20 mouse cellular contexts compared by ENCODE assay signal in the genomic region with DNA sequence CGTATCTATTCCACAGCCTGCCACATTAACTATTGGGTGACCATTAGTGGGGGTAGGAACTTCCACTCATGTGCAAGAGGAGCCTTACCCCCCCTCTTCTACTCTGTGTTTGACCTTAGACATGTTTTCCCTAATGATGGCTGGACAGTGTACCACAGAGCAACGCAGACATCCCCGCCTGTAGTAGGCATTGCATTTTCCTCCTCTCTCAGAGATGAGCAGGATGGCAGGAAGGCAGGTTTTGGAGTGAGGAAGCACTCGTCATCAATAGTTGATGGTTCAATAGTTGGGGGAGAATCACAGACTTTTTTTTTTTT. TPM values are rescaled to one million over a fixed set of nuclear protein-coding genes. Genes with fewer than 3 reads are reported as not detected.
DNase-seq lines count a peak whose midpoint lies in the region; ATAC-seq lines count a peak whose summit lies in the region.
"Had no signal": no experiment of that assay in that cellular context is flagged by ENCODE, and none has a peak within 500 bp of the region (broad histone marks: within the 10 kb centered on the region; RNA-seq: fewer than 3 reads in every experiment).

No protein-coding gene starts in this region.

- H3K4me1 ChIP-seq in hindbrain, embryonic 11.5 days (replicated peaks; ENCODE audit: control insufficient read depth, insufficient read depth, low read length) = no peaks in the 10 kb centered on the region
- peaks cover 8% of the 10 kb centered on the region; the same call in 1 of the 2 replicates for H3K4me1 ChIP-seq in hindbrain, embryonic 10.5 days (replicated peaks)
- no peaks in the 10 kb centered on the region for H3K4me1 ChIP-seq in midbrain, embryonic 11.5 days (ENCODE audit: control insufficient read depth, insufficient read depth, low read length)
- H3K4me1 ChIP-seq in midbrain, embryonic 10.5 days = peaks cover 8% of the 10 kb centered on the region; the same call in 1 of the 2 replicates
- peaks cover 19% of the 10 kb centered on the region for H3K4me1 ChIP-seq in neural tube, embryonic 13.5 days (replicated peaks)
- peaks cover 6% of the 10 kb centered on the region for H3K4me1 ChIP-seq in neural tube, embryonic 15.5 days
- H3K4me1 ChIP-seq: embryonic facial prominence, embryonic 15.5 days; heart, embryonic 10.5 days had no signal

- no peak overlapping the region for H3K4me3 ChIP-seq in hindbrain, embryonic 11.5 days (ENCODE audit: low read depth, low read length)
- no peak overlapping the region for H3K4me3 ChIP-seq in hindbrain, embryonic 10.5 days
- no peak overlapping the region for H3K4me3 ChIP-seq in midbrain, embryonic 11.5 days (ENCODE audit: low read depth, low read length)
- no peak overlapping the region for H3K4me3 ChIP-seq in midbrain, embryonic 10.5 days
- no peak overlapping the region for H3K4me3 ChIP-seq in neural tube, embryonic 13.5 days
- no peak overlapping the region for H3K4me3 ChIP-seq in neural tube, embryonic 15.5 days (replicated peaks)
- H3K4me3 ChIP-seq: embryonic facial prominence, embryonic 15.5 days; erythroblast, embryonic 14.5 days; forebrain, embryonic 10.5 days; gastrocnemius, adult 2 months; heart, embryonic 10.5 days had no signal

- no peaks in the 10 kb centered on the region for H3K27me3 ChIP-seq in hindbrain, embryonic 11.5 days (ENCODE audit: control insufficient read depth, insufficient read depth, low read length)
- no peaks in the 10 kb centered on the region for H3K27me3 ChIP-seq in hindbrain, embryonic 10.5 days (ENCODE audit: insufficient read depth, poor library complexity, severe bottlenecking)
- H3K27me3 ChIP-seq in midbrain, embryonic 11.5 days (ENCODE audit: control insufficient read depth, insufficient read depth, low read length) = no peaks in the 10 kb centered on the region
- no peaks in the 10 kb centered on the region for H3K27me3 ChIP-seq in midbrain, embryonic 10.5 days (ENCODE audit: low read depth, poor library complexity, severe bottlenecking)
- no peaks in the 10 kb centered on the region; the same call in 1 of the 2 replicates for H3K27me3 ChIP-seq in neural tube, embryonic 13.5 days
- H3K27me3 ChIP-seq in neural tube, embryonic 15.5 days (replicated peaks) = no peaks in the 10 kb centered on the region
- H3K27me3 ChIP-seq: embryonic facial prominence, embryonic 15.5 days had no signal

- H3K9me3 ChIP-seq in hindbrain, embryonic 11.5 days (ENCODE audit: control insufficient read depth, low read length) = no peaks in the 10 kb centered on the region
- H3K9me3 ChIP-seq in hindbrain, embryonic 10.5 days = no peaks in the 10 kb centered on the region
- H3K9me3 ChIP-seq in midbrain, embryonic 11.5 days (ENCODE audit: control insufficient read depth, low read length) = no peaks in the 10 kb centered on the region
- H3K9me3 ChIP-seq in midbrain, embryonic 10.5 days (replicated peaks) = no peaks in the 10 kb centered on the region
- H3K9me3 ChIP-seq in neural tube, embryonic 13.5 days = no peaks in the 10 kb centered on the region
- H3K9me3 ChIP-seq in neural tube, embryonic 15.5 days (replicated peaks) = no peaks in the 10 kb centered on the region
- H3K9me3 ChIP-seq: embryonic facial prominence, embryonic 15.5 days; forebrain, embryonic 10.5 days; heart, embryonic 10.5 days had no signal

- H3K36me3 ChIP-seq in hindbrain, embryonic 11.5 days (ENCODE audit: control insufficient read depth, insufficient read depth, low read length) = no peaks in the 10 kb centered on the region
- H3K36me3 ChIP-seq in hindbrain, embryonic 10.5 days = no peaks in the 10 kb centered on the region
- no peaks in the 10 kb centered on the region for H3K36me3 ChIP-seq in midbrain, embryonic 11.5 days (ENCODE audit: control insufficient read depth, insufficient read depth, low read length)
- no peaks in the 10 kb centered on the region for H3K36me3 ChIP-seq in midbrain, embryonic 10.5 days
- no peaks in the 10 kb centered on the region for H3K36me3 ChIP-seq in neural tube, embryonic 13.5 days
- no peaks in the 10 kb centered on the region for H3K36me3 ChIP-seq in neural tube, embryonic 15.5 days
- H3K36me3 ChIP-seq: embryonic facial prominence, embryonic 15.5 days; forebrain, embryonic 10.5 days; heart, embryonic 10.5 days had no signal

- H3K27ac ChIP-seq in hindbrain, embryonic 11.5 days (ENCODE audit: low read depth, low read length) = peak overlapping the region; percentile 8; the same call in 1 of the 2 replicates
- no peak overlapping the region; the same call in 1 of the 2 replicates for H3K27ac ChIP-seq in hindbrain, embryonic 10.5 days
- no peak overlapping the region for H3K27ac ChIP-seq in midbrain, embryonic 11.5 days (ENCODE audit: low read depth, low read length)
- no peak overlapping the region for H3K27ac ChIP-seq in midbrain, embryonic 10.5 days (replicated peaks)
- H3K27ac ChIP-seq in neural tube, embryonic 13.5 days (replicated peaks) = peak overlapping the region; percentile 39
- no peak overlapping the region for H3K27ac ChIP-seq in neural tube, embryonic 15.5 days (replicated peaks)
- H3K27ac ChIP-seq: embryonic facial prominence, embryonic 15.5 days; forebrain, embryonic 10.5 days; gastrocnemius, adult 2 months; heart, embryonic 10.5 days had no signal

- no peak for DNase-seq in hindbrain, embryonic 11.5 days (ENCODE audit: low spot score)
- DNase-seq in hindbrain, embryonic 10.5 days (ENCODE audit: low spot score) = no peak
- no peak for DNase-seq in midbrain, embryonic 11.5 days (ENCODE audit: low spot score, missing footprints)
- DNase-seq in midbrain, embryonic 10.5 days (ENCODE audit: low spot score) = no peak
- DNase-seq: adrenal gland, adult 2 months; adrenal gland, postnatal 25 days; cerebellum, adult 18-20 months; cerebellum, adult 9-11 months; cerebellum, postnatal 36 days; gastrocnemius, adult 2 months; gastrocnemius, postnatal 36 days; heart, adult 18-20 months; heart, postnatal 10 days had no signal

- ATAC-seq in hindbrain, embryonic 11.5 days (ENCODE audit: low FRiP score) = peak; percentile 71; the same call in 1 of the 2 replicates
- peak; percentile 22; the same call in 1 of the 2 replicates for ATAC-seq in midbrain, embryonic 11.5 days (ENCODE audit: low FRiP score)
- peak; percentile 58 for ATAC-seq in neural tube, embryonic 13.5 days (ENCODE audit: low read depth)
- no peak for ATAC-seq in neural tube, embryonic 15.5 days (ENCODE audit: low FRiP score)
- ATAC-seq: inflammation-experienced regulatory T-cells, adult 6 months had no signal

- no peak overlapping the region for H3K4me2 ChIP-seq in hindbrain, embryonic 11.5 days (replicated peaks; ENCODE audit: low read depth, low read length)
- no peak overlapping the region for H3K4me2 ChIP-seq in midbrain, embryonic 11.5 days
- H3K4me2 ChIP-seq in neural tube, embryonic 13.5 days = no peak overlapping the region
- no peak overlapping the region for H3K4me2 ChIP-seq in neural tube, embryonic 15.5 days
- H3K4me2 ChIP-seq: embryonic facial prominence, embryonic 15.5 days had no signal

- WGBS in hindbrain, embryonic 11.5 days = 68% methylated on average over 4 of the region's 4 CpGs
- 82% methylated on average over 4 of the region's 4 CpGs for WGBS in hindbrain, embryonic 10.5 days
- 75% methylated on average over 4 of the region's 4 CpGs for WGBS in midbrain, embryonic 11.5 days
- WGBS in midbrain, embryonic 10.5 days = 87% methylated on average over 4 of the region's 4 CpGs
- WGBS in neural tube, embryonic 13.5 days = 56% methylated on average over 4 of the region's 4 CpGs
- 65% methylated on average over 4 of the region's 4 CpGs for WGBS in neural tube, embryonic 15.5 days

- no peak overlapping the region for H3K9ac ChIP-seq in hindbrain, embryonic 11.5 days (ENCODE audit: low read depth, low read length)
- no peak overlapping the region for H3K9ac ChIP-seq in midbrain, embryonic 11.5 days (ENCODE audit: low read length)
- no peak overlapping the region for H3K9ac ChIP-seq in neural tube, embryonic 13.5 days
- H3K9ac ChIP-seq in neural tube, embryonic 15.5 days (replicated peaks) = no peak overlapping the region
- H3K9ac ChIP-seq: embryonic facial prominence, embryonic 15.5 days had no signal

RNA-seq across cellular contexts. Expression of a gene that starts 52.1 kb away (rescaled TPM):
- polyA plus RNA-seq in hindbrain, embryonic 11.5 days (2014; fragmentation: Nextera tagmentation; extraction: Ambion mirVana) = 0.36 and 0.37 TPM in 2 replicates
- polyA plus RNA-seq in hindbrain, embryonic 10.5 days (2016; fragmentation: Nextera tagmentation; extraction: Ambion mirVana) = 0.41 TPM in 1 of 2 replicates, not detected in the other
- polyA plus RNA-seq in midbrain, embryonic 11.5 days (2014; fragmentation: Nextera tagmentation; extraction: Ambion mirVana) = 0.14 and 0.20 TPM in 2 replicates
- 0.07 and 0.19 TPM in 2 replicates for polyA plus RNA-seq in midbrain, embryonic 10.5 days (2016; fragmentation: Nextera tagmentation; extraction: Ambion mirVana)
- 0.47 and 0.62 TPM in 2 replicates for polyA plus RNA-seq in neural tube, embryonic 13.5 days (2015; fragmentation: Nextera tagmentation; extraction: Ambion mirVana)
- polyA plus RNA-seq in neural tube, embryonic 15.5 days (2015; fragmentation: Nextera tagmentation; extraction: Ambion mirVana) = 0.47 and 0.59 TPM in 2 replicates
- polyA plus RNA-seq: adrenal gland, adult 2 months; erythroblast, embryonic 14.5 days; forebrain, embryonic 10.5 days; inflammation-experienced regulatory T-cells, adult 6 months had no signal

Comparison
In these comparisons a context has a peak if more than half of its experiments do, and no peak if none do; other contexts are left out.
1. H3K27ac ChIP-seq: peak in hindbrain, embryonic 11.5 days (single experiment) and neural tube, embryonic 13.5 days (single experiment); none in hindbrain, embryonic 10.5 days (single experiment), midbrain, embryonic 11.5 days (single experiment), midbrain, embryonic 10.5 days (single experiment) and neural tube, embryonic 15.5 days (single experiment).